Mouse (Mus musculus): ENCODE results near the gene Trim72. TPM values are rescaled to one million over a fixed set of nuclear protein-coding genes. Genes with fewer than 3 reads are reported as not detected.
A peak's percentile ranks its signal among the peaks of the same experiment; 100 is the strongest.

Gene Trim72
- polyA plus RNA-seq (2016; fragmentation: Nextera tagmentation; extraction: Ambion mirVana): 0.23 TPM in 1 of 2 replicates, not detected in the other

DNA sequence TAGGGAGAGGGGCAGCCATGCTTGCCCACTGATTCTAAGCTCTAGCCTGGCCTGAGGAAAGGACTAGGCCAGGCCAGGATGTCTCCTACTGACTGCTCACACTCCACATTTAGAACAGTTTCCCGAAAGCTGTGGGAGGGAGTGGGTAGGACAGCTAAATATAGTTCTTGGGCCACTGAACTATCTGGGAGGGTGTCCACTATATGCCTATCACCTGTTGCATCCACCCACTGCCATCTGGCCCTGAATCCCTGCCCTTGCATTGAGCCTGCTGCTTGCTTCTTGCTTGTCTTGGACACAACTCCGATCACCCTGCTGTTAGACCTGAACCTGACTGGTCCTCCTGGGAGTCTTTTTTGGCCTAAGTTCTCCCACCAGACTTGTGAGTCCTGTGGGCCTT, at the start of gene Trim72:
Gene Trim72 (plus strand): TSS at position 262 of the 400 bp plus-strand sequence.
- H3K4me2 ChIP-seq (replicated peaks): peak within 1 kb of the TSS; percentile 36
- H3K27me3 ChIP-seq (replicated peaks): peaks cover 16% of the 10 kb centered on the region; the same call in 1 of the 2 replicates
- no peak within 1 kb of the TSS for H3K9ac ChIP-seq
- no peaks in the 10 kb centered on the region for H3K36me3 ChIP-seq
- no peaks in the 10 kb centered on the region for H3K9me3 ChIP-seq
- no peak within 1 kb of the TSS for H3K27ac ChIP-seq
- ATAC-seq (ENCODE audit: low FRiP score, low read depth): no peak
- H3K4me1 ChIP-seq: peaks cover 8% of the 10 kb centered on the region; the same call in 1 of the 2 replicates
- whole genome bisulfite sequencing: 94% methylated on average over 2 of the region's 2 CpGs
- no peak within 1 kb of the TSS for H3K4me3 ChIP-seq

DNA sequence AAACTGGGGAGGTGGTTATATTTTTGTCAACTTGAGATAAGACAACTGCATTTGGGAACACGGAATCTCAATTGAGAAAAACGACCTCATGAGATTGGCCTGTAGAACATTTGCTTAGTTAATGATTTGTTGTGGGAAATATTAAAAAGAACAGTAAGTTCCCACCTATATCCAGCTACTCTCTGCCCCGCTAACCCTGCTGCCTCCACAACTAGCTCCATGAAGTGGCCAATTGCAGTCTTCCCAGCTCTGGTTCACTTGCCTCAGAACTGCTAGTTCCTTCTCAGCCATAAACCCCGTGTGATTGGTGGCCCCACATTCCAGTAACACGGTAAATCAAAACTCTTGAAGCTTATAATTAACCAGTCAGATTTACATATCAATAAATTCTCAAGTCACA, 44.4 kb upstream of the Trim72 start:
- no peak overlapping the region for H3K4me2 ChIP-seq (replicated peaks)
- no peak for ATAC-seq (ENCODE audit: low FRiP score, low read depth)
- 67% methylated on average over 5 of the region's 5 CpGs for WGBS
- H3K4me1 ChIP-seq: no peaks in the 10 kb centered on the region
- no peak overlapping the region for H3K9ac ChIP-seq
- H3K36me3 ChIP-seq: no peaks in the 10 kb centered on the region
- H3K27me3 ChIP-seq (replicated peaks): no peaks in the 10 kb centered on the region
- no peaks in the 10 kb centered on the region for H3K9me3 ChIP-seq
- no peak overlapping the region for H3K4me3 ChIP-seq
- H3K27ac ChIP-seq: no peak overlapping the region

DNA sequence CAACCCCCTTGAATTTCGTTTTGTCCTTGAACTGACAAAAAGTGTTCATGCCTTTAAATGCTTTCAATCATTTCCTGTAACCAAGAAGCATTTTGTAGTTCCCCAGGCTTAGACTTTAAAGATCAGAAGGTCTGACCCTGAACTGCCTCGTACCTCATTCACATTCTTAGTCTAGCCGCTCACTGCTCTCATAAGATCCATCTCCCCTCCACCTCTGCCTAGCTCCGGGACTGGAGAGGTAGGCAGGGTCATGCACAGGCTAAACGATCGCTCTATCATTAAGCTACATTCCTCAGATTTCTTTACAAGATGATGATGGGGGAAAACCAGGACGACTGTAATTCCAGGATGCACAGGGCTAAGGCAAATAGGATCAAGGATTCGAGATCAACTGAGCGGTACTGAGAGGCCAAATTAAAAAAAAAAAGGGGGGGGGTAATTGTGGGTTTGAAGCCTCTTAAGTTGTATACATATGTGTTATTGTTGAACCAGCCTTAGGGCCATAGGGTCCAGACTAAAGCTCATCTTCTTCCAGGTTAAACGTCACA, 37.3 kb upstream of the Trim72 start:
- Histone ChIP-seq H3K9ac (peak overlapping the region; percentile 99), H3K9me3 (no peaks in the 10 kb centered on the region), H3K4me3 (peak overlapping the region; percentile 97), H3K27ac (peak overlapping the region; percentile 95; the same call in 1 of the 2 replicates), H3K4me2 (replicated peaks) (peak overlapping the region; percentile 65), H3K36me3 (peaks cover 14% of the 10 kb centered on the region), H3K4me1 (peaks cover 14% of the 10 kb centered on the region), H3K27me3 (replicated peaks) (no peaks in the 10 kb centered on the region)
- WGBS: 13% methylated on average over 10 of the region's 10 CpGs
- ATAC-seq (ENCODE audit: low FRiP score, low read depth): peak; percentile 7; the same call in 1 of the 2 replicates

DNA sequence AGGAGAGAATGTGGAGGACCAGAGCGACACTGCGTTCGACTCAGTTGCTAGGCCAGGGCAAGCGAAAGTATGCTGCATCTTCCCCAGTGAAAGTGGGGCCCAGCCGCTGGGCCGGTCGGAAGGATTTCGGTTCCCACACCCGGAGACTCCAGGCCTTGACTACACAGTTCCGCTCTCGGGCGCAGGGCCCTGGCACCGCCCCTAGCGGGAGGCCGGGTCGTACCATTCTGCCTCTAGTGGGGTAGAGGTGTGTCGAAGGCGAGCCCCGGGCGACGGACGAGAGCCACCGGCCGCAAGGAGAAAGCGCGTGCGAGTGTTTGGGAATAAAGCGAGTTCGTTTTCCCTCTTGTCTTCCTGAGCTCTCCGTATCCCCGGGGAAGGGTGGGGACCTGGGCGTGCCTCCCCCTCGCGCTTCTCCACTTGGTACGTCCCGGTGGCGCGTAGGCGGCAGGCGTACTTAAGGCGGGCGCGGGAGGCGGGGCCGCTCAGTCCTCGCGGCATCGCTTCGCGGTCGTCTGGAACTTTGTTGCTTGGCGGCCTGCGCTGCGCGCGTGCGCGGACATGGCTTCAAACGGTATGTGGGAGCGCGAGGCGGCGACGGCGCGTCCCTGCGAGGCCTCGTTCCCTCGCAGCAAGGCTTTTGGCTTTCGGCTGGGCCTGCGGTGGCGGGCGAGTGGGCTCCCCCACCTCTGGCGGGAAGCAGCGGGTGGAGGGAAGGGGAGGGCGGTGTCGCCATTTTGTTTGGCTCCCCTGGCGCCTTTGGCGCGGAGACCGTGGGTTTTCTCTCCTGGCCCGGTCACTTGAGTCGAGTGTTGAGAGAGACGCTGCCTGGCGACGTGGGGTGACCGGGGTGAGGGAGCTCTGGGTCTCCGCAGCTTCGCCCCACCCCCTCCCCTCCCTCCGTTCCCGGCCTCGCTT, 36.5 kb upstream of the Trim72 start, which contains the start of gene Fus:
Gene Fus (plus strand): TSS at position 454 of the 918 bp plus-strand sequence.
- Histone ChIP-seq H3K9me3 (no peaks in the 10 kb centered on the region), H3K36me3 (peaks cover 22% of the 10 kb centered on the region), H3K4me3 (peak within 1 kb of the TSS; percentile 97), H3K4me2 (replicated peaks) (peak within 1 kb of the TSS; percentile 79), H3K27me3 (replicated peaks) (no peaks in the 10 kb centered on the region), H3K4me1 (peaks cover 14% of the 10 kb centered on the region), H3K27ac (peak within 1 kb of the TSS; percentile 95), H3K9ac (peak within 1 kb of the TSS; percentile 99)
- peak; percentile 95 for ATAC-seq (ENCODE audit: low FRiP score, low read depth)
- WGBS: under 1% methylated on average over 92 of the region's 92 CpGs

DNA sequence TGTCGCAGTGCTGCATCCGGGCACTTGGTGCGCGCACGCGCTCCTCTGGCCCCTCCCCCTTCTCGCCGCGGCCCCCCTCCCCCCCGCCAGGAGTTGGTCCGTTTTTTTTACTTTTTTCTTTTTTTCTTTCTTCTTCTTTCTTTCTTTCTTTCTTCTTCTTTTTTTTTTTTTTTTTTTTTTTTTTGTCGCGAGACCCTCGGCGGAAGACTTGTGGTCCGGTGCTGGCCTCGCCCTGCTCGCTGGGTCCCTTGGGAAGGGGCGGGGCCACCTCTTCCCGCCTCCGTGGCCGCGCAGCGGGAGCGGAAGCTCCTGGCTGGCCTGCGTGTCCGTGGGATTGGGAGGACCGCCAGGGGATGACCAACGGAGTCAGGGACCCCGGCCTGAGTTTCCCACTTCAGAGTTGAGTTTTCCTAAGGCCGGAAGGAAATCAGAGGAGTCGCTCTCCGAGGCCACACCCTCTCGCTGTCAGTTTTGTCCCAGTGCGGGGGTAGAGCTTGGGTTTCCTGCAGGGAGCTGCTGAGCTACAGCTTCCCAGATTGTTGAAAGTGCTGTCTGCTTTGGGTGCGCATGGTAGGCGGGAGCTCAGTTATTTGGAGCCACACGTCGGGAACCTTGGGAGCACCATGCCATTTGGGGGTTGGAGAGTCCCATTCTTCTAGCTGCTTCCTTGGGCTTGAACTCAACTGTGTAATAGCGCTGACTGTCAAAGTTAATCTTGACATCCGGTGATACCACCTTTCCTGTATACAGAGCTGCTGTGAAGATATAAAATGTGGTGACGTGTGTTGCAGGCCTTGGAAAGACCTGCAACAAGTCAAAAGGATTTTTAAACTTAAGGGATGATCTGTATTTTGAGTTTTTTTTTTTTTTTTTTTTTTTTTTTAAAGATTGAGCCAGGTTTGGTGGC, 35.6 kb upstream of the Trim72 start:
- H3K9me3 ChIP-seq: no peaks in the 10 kb centered on the region
- peaks cover 14% of the 10 kb centered on the region for H3K4me1 ChIP-seq
- H3K36me3 ChIP-seq: peaks cover 31% of the 10 kb centered on the region
- H3K9ac ChIP-seq: peak overlapping the region; percentile 99
- H3K27me3 ChIP-seq (replicated peaks): no peaks in the 10 kb centered on the region
- peak; percentile 49; the same call in 1 of the 2 replicates for ATAC-seq (ENCODE audit: low FRiP score, low read depth)
- peak overlapping the region; percentile 97 for H3K4me3 ChIP-seq
- WGBS: under 1% methylated on average over 41 of the region's 42 CpGs
- peak overlapping the region; percentile 95 for H3K27ac ChIP-seq
- H3K4me2 ChIP-seq (replicated peaks): peak overlapping the region; percentile 79

DNA sequence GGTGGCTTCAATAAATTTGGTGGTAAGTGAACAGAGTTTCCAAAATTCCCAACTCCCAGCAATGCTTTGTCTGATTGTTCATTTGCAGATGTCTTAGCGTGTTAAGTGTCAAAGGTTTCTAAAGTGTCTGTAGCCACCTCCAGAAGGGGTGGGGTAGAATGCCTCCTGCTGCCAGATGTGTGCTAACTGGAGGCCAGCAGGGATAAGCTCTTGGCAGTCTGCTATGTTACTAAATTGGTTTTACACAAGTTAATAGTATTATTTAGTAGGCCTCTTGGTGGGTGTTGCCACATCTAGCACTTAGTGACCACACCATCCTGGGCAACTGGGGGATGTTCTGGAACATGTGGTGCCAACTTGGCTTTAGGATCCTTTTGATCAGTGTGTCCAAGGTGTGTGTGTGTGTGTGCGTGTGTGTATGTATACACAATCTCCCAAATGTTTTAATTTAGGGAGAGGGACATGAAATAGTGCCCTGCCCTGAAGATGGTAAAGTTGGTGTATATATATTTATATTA, 29.3 kb upstream of the Trim72 start:
- whole genome bisulfite sequencing: 90% methylated on average over 2 of the region's 2 CpGs

DNA sequence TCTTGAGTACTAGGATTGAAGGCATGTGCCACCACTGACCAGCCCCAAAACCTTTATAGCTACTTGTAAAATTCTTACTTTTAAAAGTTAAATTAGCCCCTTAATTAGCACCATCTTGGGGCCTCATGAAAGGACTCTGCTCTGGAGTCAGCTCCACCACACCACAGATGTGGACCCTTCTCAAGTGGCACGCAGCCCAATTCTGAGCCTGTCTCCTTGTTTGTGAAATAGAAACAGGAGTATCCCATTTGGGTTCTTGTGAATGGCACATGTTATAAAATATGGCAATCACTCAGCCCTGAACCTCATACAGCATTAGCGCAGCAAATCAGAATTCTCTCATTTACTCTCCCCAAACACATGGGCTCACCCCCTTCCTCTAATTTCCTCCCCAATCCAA, 24.9 kb upstream of the Trim72 start:
- no peaks in the 10 kb centered on the region for H3K9me3 ChIP-seq
- peaks cover 97% of the 10 kb centered on the region for H3K36me3 ChIP-seq
- 94% methylated on average over 2 of the region's 2 CpGs for WGBS

More for the DNA sequence above, 29.3 kb upstream of the Trim72 start:
- Histone ChIP-seq H3K9me3 (no peaks in the 10 kb centered on the region), H3K36me3 (peaks cover 91% of the 10 kb centered on the region), H3K4me2 (replicated peaks) (no peak overlapping the region), H3K4me3 (no peak overlapping the region), H3K9ac (no peak overlapping the region), H3K27me3 (replicated peaks) (no peaks in the 10 kb centered on the region), H3K4me1 (peaks cover 2% of the 10 kb centered on the region), H3K27ac (no peak overlapping the region)
- no peak for ATAC-seq (ENCODE audit: low FRiP score, low read depth)

DNA sequence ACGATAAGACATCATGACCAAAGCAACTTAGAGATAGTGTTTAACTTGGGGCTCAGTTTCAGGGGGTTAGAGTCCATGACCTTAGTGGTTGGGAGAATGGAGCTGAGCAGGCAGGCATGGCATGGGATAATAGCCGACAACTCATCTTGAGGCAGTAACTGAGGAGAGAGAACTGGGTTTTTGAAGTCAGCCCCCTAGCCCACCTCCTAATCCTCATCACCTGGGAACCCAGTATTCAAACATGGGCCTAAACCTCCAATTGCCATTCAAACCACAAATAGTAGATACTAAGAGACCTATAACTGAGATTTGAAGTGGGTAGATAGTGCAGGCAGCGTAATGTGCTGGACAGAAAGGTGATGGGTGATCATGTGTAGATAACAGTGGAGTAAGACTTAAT, 23.1 kb upstream of the Trim72 start:
- ATAC-seq (ENCODE audit: low FRiP score, low read depth): no peak
- H3K27ac ChIP-seq: no peak overlapping the region
- H3K9me3 ChIP-seq: no peaks in the 10 kb centered on the region
- no peak overlapping the region for H3K9ac ChIP-seq
- H3K27me3 ChIP-seq (replicated peaks): no peaks in the 10 kb centered on the region
- peaks cover 98% of the 10 kb centered on the region for H3K36me3 ChIP-seq
- WGBS: 94% methylated on average over 3 of the region's 3 CpGs
- no peak overlapping the region for H3K4me2 ChIP-seq (replicated peaks)
- no peak overlapping the region for H3K4me3 ChIP-seq
- H3K4me1 ChIP-seq: no peaks in the 10 kb centered on the region

More for the DNA sequence above, 24.9 kb upstream of the Trim72 start:
- Histone ChIP-seq H3K27ac (no peak overlapping the region), H3K9ac (no peak overlapping the region), H3K4me3 (no peak overlapping the region), H3K4me1 (no peaks in the 10 kb centered on the region), H3K27me3 (replicated peaks) (no peaks in the 10 kb centered on the region), H3K4me2 (replicated peaks) (no peak overlapping the region)
- no peak for ATAC-seq (ENCODE audit: low FRiP score, low read depth)

DNA sequence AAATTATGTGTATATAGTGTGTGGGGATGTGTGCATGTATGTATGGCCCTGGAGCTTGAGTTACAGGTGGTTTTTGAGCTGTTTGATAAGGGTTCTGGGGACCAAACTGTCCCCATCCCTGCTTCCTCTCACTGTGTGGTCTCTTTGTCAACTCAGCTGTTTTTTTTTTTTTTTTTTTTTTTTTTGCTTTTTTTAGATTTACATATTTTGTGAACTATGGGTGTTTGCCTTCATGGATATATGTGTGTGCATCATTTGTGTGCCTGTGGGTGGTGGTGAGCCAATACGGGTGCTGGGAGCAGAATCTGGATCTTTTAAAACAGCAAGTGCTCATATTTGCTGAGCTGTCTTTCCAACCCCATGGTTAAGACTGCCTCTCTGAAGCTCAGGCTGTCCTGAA, 14.8 kb upstream of the Trim72 start:
- no peak overlapping the region for H3K27ac ChIP-seq
- no peak for ATAC-seq (ENCODE audit: low FRiP score, low read depth)
- no peak overlapping the region for H3K4me3 ChIP-seq
- H3K9me3 ChIP-seq: no peaks in the 10 kb centered on the region
- H3K4me2 ChIP-seq (replicated peaks): no peak overlapping the region
- H3K36me3 ChIP-seq: peaks cover 62% of the 10 kb centered on the region
- H3K4me1 ChIP-seq: no peaks in the 10 kb centered on the region
- no peak overlapping the region for H3K9ac ChIP-seq
- no peaks in the 10 kb centered on the region for H3K27me3 ChIP-seq (replicated peaks)
- 90% methylated on average over 1 of the region's 1 CpGs for WGBS

DNA sequence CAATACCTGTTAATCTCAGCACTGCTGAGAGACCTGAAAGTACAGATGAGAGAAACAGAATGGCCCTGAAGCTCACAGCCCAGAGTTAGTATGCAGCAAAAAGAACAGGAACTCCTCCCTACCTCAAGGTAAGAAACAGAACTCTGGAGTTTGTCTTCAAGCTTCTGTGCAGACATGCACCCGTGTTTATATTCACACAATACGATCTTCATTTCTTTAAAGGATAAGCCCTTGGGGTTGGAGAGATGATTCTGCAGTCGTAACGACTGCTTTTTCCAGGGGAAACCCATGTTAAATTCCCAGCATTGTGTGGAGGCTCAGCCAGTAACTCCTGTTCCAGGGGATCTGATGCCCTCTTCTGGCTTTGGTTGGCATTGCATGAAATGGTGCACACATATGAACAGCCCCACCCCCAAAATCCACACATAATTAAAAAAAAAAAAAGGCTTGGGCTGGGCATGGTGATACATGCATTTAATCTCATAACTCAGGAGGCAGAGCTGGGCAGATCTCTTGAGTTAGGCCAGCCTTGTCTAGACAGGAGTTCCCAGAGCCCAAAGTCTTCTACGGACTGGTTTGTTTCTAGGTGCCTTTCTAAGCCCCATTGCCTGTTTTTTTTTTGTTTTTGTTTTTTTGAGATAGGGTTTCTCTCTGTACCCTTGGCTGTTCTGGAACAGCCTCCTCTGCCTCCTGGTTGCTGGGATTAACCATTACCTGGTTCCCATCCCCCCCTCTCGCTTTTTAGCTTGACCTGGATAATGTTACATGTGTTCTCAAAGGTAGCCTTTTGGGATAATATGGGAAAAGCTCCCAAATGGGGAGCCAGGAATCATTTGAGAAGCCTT, 11.9 kb upstream of the Trim72 start:
- H3K9ac ChIP-seq: no peak overlapping the region
- no peak for ATAC-seq (ENCODE audit: low FRiP score, low read depth)
- WGBS: 57% methylated on average over 6 of the region's 6 CpGs
- H3K4me3 ChIP-seq: no peak overlapping the region
- H3K4me1 ChIP-seq: no peaks in the 10 kb centered on the region
- H3K4me2 ChIP-seq (replicated peaks): no peak overlapping the region
- H3K27me3 ChIP-seq (replicated peaks): no peaks in the 10 kb centered on the region
- H3K9me3 ChIP-seq: no peaks in the 10 kb centered on the region
- H3K36me3 ChIP-seq: peaks cover 34% of the 10 kb centered on the region; the same call in 1 of the 2 replicates
- H3K27ac ChIP-seq: no peak overlapping the region

Measured in neural tube, embryonic 12.5 days (tissue).